Mouse (Mus musculus) lung, embryonic 15.5 days (tissue): ENCODE data around the gene Vcl. TPM values are rescaled to one million over a fixed set of nuclear protein-coding genes. Genes with fewer than 3 reads are reported as not detected.

ENCODE experiments used
- ATAC-seq: fragments of 200-750 bp; cut with Nextera tagmentation; 2 replicates; pipeline ENCODE4 v1.8.0; 2017; ENCODE audit warnings: moderate number of reproducible peaks, borderline replicate concordance; ENCODE audit not compliant: low FRiP score, low TSS enrichment; ENCODE audit errors: extremely low read depth
- H3K27ac ChIP-seq: fragments of 300-500 bp; sonication (generic); 2 replicates; pipeline ENCODE4 v1.5.1; 2015; ENCODE audit warnings: moderate library complexity, mild to moderate bottlenecking, inconsistent platforms
- H3K27me3 ChIP-seq: fragments of 300-500 bp; sonication (generic); 2 replicates; pipeline ENCODE4 v1.6.1; 2015; ENCODE audit warnings: inconsistent platforms
- H3K36me3 ChIP-seq: fragments of 300-500 bp; sonication (generic); 2 replicates; pipeline ENCODE4 v1.6.1; 2015; ENCODE audit warnings: inconsistent platforms
- H3K4me1 ChIP-seq: fragments of 300-500 bp; sonication (generic); 2 replicates; pipeline ENCODE4 v1.6.1; 2015; ENCODE audit warnings: inconsistent platforms
- H3K4me2 ChIP-seq: fragments of 300-500 bp; sonication (generic); 2 replicates; pipeline ENCODE4 v1.6.1; 2015; ENCODE audit warnings: inconsistent platforms, mild to moderate bottlenecking, moderate library complexity
- H3K4me3 ChIP-seq: fragments of 300-500 bp; sonication (generic); 2 replicates; pipeline ENCODE4 v1.5.1; 2015; ENCODE audit warnings: mild to moderate bottlenecking, inconsistent platforms
- H3K9ac ChIP-seq: fragments of 300-500 bp; sonication (generic); 2 replicates; pipeline ENCODE4 v1.6.1; 2015; ENCODE audit warnings: inconsistent platforms
- H3K9me3 ChIP-seq: fragments of 300-500 bp; sonication (generic); 2 replicates; pipeline ENCODE4 v1.6.1; 2016; ENCODE audit warnings: inconsistent platforms
- WGBS: fragments of 180-500 bp; shearing (Covaris S2); methylation state at CpG from one replicate; pipeline ENCODE4 v1.1.7; 2015; 5-methylcytosine and 5-hydroxymethylcytosine counted together
- polyA plus RNA-seq: library from polyadenylated mRNA; unstranded; fragments of >200 nt; fragmentation: Nextera tagmentation; extraction: Ambion mirVana; gene quantifications from 2 replicates; pipeline ENCODE4 v1.2.1, GENCODE M21; 2015

The Vcl gene
- polyA plus RNA-seq, 1 experiment from 2014 or later, result 62.7 TPM

DNA sequence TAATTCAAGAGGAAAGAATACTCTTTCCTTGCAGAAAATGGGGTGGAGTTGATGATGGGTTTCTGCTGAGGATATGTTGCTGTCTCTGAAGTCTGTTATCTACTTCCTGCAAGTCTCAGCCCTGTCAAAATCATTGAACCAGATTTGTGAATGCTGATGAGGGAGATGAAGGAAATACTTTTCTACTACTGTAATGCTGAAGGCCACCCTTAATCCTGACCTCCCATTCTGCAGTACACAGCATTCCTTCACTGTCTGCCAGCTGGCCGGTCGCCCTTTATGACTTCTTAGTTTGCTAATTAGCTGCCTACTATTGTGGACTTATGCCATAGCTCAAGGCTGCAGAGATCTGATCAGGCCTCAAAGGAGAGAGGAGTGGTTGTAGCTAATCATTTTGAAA lies 54.6 kb downstream of the Vcl start:
- peak; percentile 59; the same call in 1 of the 2 replicates for ATAC-seq
- H3K36me3 ChIP-seq, result peaks cover 21% of the 10 kb centered on the region; the same call in 1 of the 2 replicates

DNA sequence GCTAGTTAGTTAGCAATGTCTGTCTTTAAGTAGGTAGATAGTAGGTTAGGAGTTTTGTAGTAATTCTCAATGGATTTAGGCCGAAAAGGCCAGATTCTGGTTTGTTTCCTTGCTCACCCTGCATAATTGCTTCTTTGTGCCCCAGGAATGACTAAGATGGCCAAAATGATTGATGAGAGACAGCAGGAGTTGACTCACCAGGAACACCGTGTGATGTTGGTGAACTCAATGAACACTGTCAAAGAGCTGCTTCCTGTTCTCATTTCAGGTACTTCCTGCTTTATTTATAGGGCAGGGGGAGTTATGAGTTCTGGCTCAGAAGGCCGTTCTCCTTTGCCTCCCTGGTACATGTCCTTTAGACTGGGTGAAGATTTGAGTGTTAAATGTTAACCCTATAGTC lies 56.3 kb downstream of the Vcl start:
- Histone ChIP-seq H3K9me3 (no peaks in the 10 kb centered on the region), H3K27me3 (no peaks in the 10 kb centered on the region), H3K4me1 (peaks cover 6% of the 10 kb centered on the region; the same call in 1 of the 2 replicates), H3K27ac (no peak overlapping the region), H3K4me3 (no peak overlapping the region), H3K9ac (no peak overlapping the region), H3K4me2 (no peak overlapping the region), H3K36me3 (peaks cover 21% of the 10 kb centered on the region; the same call in 1 of the 2 replicates)
- ATAC-seq, result no peak
- 40% methylated on average over 3 of the region's 3 CpGs for WGBS

More for the DNA sequence above, 54.6 kb downstream of the Vcl start:
- Histone ChIP-seq H3K27ac (peak overlapping the region; percentile 33; the same call in 1 of the 2 replicates), H3K9ac (no peak overlapping the region), H3K4me2 (no peak overlapping the region), H3K4me3 (no peak overlapping the region), H3K27me3 (no peaks in the 10 kb centered on the region), H3K9me3 (no peaks in the 10 kb centered on the region), H3K4me1 (peaks cover 6% of the 10 kb centered on the region; the same call in 1 of the 2 replicates)
- 37% methylated on average over 2 of the region's 2 CpGs for WGBS

DNA sequence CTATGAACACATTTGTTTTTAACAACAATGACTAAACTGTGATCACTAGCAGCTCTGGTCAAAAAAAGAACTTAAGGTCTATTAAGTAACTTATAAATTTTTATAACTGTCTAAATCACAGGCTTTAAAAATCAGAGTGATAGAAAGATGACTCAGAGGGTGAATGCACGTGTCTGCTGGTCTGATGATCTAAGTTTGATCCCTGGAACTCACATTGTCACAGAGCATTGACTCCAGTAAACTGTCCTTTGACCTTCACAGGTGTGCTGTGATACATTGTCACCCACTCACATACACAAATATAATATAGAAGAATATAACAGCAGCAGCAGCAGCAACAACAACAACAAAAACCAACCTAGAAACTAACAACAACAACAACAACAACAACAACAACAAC lies 62.3 kb downstream of the Vcl start:
- Histone ChIP-seq H3K4me2 (no peak overlapping the region), H3K27ac (no peak overlapping the region), H3K9me3 (no peaks in the 10 kb centered on the region), H3K27me3 (no peaks in the 10 kb centered on the region), H3K36me3 (peaks cover 19% of the 10 kb centered on the region), H3K4me1 (peaks cover 12% of the 10 kb centered on the region; the same call in 1 of the 2 replicates), H3K9ac (no peak overlapping the region), H3K4me3 (no peak overlapping the region)
- no peak for ATAC-seq
- 62% methylated on average over 1 of the region's 1 CpGs for WGBS

DNA sequence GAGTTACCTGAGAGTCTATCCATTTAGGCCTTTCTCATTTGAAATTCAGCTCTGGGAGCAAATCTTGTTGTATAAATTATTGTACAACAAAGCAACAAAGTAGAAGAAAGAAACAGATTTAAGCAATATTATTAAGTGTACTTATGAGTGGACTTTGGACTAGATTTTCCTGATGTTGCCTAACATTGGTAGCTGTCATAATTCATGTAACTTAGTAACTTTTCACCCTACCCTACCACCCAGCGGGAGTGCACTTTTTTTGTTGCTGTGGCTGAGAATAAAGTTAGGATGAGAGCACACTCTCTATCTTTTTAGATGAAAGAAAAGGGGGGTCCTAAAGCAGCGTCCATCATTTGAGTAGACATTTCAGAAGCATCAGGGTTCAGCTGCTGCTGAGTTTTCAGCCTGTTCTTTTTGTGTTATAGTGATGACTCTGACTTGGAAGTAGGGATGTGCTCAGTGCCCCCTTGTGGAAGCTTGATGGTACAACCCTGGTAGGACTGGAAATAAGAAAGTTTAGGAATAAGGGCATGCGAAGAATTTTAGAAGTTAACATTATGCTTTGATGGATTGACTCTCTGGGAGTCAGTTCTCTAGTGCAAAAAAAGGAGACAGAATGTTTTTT lies 64.0 kb downstream of the Vcl start:
- peak; percentile 40; the same call in 1 of the 2 replicates for ATAC-seq
- no peak overlapping the region for H3K4me2 ChIP-seq
- H3K27me3 ChIP-seq, result no peaks in the 10 kb centered on the region
- 38% methylated on average over 3 of the region's 3 CpGs for whole genome bisulfite sequencing
- H3K27ac ChIP-seq, result peak overlapping the region; percentile 71
- no peak overlapping the region for H3K9ac ChIP-seq
- no peaks in the 10 kb centered on the region for H3K9me3 ChIP-seq
- no peak overlapping the region for H3K4me3 ChIP-seq
- peaks cover 10% of the 10 kb centered on the region for H3K36me3 ChIP-seq
- H3K4me1 ChIP-seq, result peaks cover 21% of the 10 kb centered on the region; the same call in 1 of the 2 replicates

DNA sequence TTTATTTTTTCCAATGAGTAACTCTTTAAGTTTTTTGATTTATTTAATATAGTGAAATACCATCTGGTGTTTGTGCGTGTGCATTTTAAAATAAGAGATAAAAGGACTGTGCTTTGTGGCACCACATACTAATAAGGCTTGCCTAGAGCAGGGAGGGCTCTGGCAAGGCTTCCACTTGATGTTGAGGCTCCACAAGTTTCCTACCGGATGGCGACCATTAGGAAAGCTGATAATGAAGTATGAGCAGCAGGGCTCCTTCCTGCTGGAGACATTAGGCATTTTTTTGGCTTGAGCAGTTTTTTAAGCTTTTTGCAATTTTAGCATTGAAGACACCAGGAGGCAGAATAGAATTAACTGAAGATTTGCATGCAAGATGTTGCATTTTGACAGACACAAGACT lies 65.3 kb downstream of the Vcl start:
- peaks cover 10% of the 10 kb centered on the region for H3K36me3 ChIP-seq
- H3K27me3 ChIP-seq, result no peaks in the 10 kb centered on the region
- 48% methylated on average over 3 of the region's 3 CpGs for WGBS
- no peak overlapping the region for H3K4me2 ChIP-seq
- no peaks in the 10 kb centered on the region for H3K9me3 ChIP-seq
- ATAC-seq, result peak; percentile 84
- peaks cover 21% of the 10 kb centered on the region; the same call in 1 of the 2 replicates for H3K4me1 ChIP-seq
- no peak overlapping the region for H3K9ac ChIP-seq
- no peak overlapping the region for H3K4me3 ChIP-seq
- peak overlapping the region; percentile 71; the same call in 1 of the 2 replicates for H3K27ac ChIP-seq

DNA sequence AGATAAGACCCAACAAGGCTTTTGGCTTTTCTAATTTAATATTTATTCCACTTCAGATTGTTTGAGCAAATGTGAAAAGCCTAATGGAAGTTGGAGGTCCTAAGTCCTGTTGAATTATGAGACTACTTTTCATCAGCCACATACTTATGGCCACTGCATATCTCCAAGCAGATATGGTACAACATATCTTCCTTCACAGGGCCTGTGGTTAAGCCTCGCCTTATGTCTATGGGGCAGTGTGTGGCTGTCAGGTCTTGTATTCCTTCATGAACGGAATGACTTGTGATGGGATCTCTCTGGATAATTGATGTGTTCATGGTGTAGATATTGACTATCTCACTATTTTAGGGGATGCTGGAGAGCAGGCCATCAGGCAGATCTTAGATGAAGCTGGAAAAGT lies 66.3 kb downstream of the Vcl start:
- no peak for ATAC-seq
- 82% methylated on average over 2 of the region's 2 CpGs for WGBS
- H3K36me3 ChIP-seq, result peaks cover 10% of the 10 kb centered on the region

DNA sequence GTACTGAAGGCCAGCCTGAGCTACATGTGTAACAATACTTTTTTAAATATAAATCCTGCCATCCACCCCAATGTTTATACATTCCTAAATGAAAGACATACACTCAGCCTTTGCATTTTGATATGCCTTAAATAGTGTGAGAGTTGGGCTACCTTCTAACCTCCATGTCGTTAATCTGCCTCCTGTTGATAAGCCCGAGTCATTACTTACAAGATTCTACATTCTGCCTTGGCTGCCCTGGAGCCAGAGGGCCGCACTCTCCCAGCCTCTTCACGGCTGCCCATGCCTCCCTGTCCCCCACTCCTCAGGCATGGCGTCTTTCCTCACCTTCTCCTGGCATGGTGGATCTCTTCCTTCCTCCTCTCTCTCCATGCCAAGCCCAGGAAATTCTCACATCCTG lies 67.2 kb downstream of the Vcl start:
- Histone ChIP-seq H3K4me1 (peaks cover 21% of the 10 kb centered on the region; the same call in 1 of the 2 replicates), H3K4me2 (no peak overlapping the region), H3K9ac (no peak overlapping the region), H3K4me3 (no peak overlapping the region), H3K27me3 (no peaks in the 10 kb centered on the region), H3K27ac (peak overlapping the region; percentile 0; the same call in 1 of the 2 replicates), H3K36me3 (peaks cover 14% of the 10 kb centered on the region), H3K9me3 (no peaks in the 10 kb centered on the region)
- ATAC-seq, result no peak
- WGBS, result 58% methylated on average over 5 of the region's 5 CpGs

More for the DNA sequence above, 66.3 kb downstream of the Vcl start:
- H3K9ac ChIP-seq, result no peak overlapping the region
- no peak overlapping the region for H3K27ac ChIP-seq
- H3K4me2 ChIP-seq, result no peak overlapping the region
- no peak overlapping the region for H3K4me3 ChIP-seq
- peaks cover 21% of the 10 kb centered on the region; the same call in 1 of the 2 replicates for H3K4me1 ChIP-seq
- no peaks in the 10 kb centered on the region for H3K9me3 ChIP-seq
- H3K27me3 ChIP-seq, result no peaks in the 10 kb centered on the region

DNA sequence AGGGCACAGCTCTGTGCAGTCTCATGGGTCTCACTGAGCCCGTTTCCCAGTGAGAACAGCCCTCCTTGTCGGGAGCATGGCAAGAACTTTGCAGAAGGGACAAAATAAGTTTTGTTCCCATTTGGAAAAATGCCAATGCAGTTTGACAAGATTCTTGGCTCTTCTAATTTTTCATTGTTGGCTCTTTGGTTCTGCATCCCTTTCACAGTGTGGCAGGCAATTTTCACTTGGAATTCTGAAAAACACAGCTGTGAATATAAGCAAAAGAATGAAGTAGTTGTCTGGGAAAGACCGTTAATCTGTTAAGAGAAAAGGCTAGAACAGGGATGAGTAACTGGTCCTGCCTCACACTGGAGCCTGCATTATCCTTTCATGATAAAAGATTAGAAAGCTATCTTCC lies 68.3 kb downstream of the Vcl start:
- Histone ChIP-seq H3K9me3 (no peaks in the 10 kb centered on the region), H3K4me2 (no peak overlapping the region), H3K36me3 (peaks cover 4% of the 10 kb centered on the region; the same call in 1 of the 2 replicates), H3K27me3 (no peaks in the 10 kb centered on the region), H3K9ac (no peak overlapping the region), H3K27ac (no peak overlapping the region), H3K4me1 (peaks cover 21% of the 10 kb centered on the region; the same call in 1 of the 2 replicates), H3K4me3 (no peak overlapping the region)
- WGBS, result 40% methylated on average over 3 of the region's 3 CpGs
- ATAC-seq, result no peak

DNA sequence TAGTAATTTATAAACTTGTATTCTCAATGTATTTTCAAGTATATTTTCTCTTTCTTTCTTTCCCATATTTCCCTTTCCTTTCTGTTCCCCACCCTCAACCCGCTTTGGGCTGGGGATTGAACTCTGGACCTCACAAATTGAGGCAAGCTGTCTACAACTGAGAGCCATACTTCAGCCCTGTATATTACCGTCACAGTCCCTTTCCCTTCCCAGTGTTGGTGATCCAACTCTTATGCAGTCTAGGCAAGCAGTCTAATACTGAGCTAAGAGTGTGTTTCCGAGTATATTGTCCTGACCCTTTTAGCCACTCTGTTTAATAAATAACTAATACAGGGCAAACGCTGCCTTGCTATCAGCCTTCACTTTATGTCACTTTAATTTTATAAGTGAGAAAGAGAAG lies 70.4 kb downstream of the Vcl start:
- Histone ChIP-seq H3K27ac (no peak overlapping the region), H3K4me2 (no peak overlapping the region), H3K4me3 (no peak overlapping the region), H3K9ac (no peak overlapping the region), H3K9me3 (no peaks in the 10 kb centered on the region), H3K36me3 (peaks cover 11% of the 10 kb centered on the region), H3K4me1 (peaks cover 13% of the 10 kb centered on the region; the same call in 1 of the 2 replicates), H3K27me3 (no peaks in the 10 kb centered on the region)
- no peak for ATAC-seq
- 62% methylated on average over 4 of the region's 4 CpGs for WGBS

DNA sequence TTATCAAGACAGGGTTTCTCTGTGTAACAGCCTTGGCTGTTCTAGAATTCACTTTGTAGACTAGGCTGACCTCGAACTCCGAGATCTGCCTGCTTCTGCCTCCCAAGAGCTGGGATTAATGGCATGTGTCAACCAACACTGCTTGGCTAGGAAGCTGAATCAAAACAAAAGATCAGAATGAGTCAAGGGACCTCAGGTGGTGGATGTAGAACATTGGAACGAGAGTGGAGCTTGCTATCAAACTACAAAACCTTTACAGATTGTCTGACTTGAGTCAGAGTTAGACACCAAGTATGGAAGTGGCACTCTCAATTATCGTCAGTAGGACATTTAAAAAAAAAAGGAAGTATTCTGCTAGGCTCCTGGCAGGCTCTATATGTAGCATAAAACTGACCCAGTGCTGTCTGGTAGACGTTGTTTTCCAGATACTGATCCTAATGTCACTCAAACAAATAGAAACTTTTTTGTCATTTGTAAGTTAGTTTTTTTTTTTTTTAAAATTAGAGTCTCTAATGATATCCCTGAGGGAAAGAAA lies 84.7 kb downstream of the Vcl start:
- peaks cover 60% of the 10 kb centered on the region for H3K36me3 ChIP-seq
- 82% methylated on average over 5 of the region's 5 CpGs for WGBS
- no peak for ATAC-seq

DNA sequence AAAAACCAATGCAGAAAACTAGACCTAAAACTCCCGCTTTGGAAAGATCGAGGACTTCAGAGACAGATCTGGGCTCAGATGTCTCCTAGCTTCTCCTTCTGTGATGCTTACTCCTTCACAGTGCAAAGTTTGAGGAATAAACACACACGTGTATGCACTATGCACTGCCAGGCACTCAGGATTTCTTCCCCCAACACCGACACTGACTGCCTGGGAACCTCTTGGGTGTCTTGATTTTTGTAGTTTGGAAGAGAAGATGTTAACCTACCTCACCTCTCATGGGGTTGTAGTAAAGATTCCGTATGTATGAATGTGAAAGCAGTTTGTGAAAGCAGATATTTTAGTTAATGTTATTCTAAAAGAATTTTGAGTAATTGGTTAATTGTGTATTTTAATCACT lies 88.7 kb downstream of the Vcl start:
- H3K4me3 ChIP-seq, result no peak overlapping the region
- H3K9me3 ChIP-seq, result no peaks in the 10 kb centered on the region
- H3K27ac ChIP-seq, result no peak overlapping the region
- H3K9ac ChIP-seq, result no peak overlapping the region
- WGBS, result 88% methylated on average over 5 of the region's 5 CpGs
- no peak for ATAC-seq
- H3K4me2 ChIP-seq, result no peak overlapping the region
- no peaks in the 10 kb centered on the region for H3K4me1 ChIP-seq
- H3K27me3 ChIP-seq, result no peaks in the 10 kb centered on the region
- H3K36me3 ChIP-seq, result peaks cover 71% of the 10 kb centered on the region

More for the DNA sequence above, 84.7 kb downstream of the Vcl start:
- Histone ChIP-seq H3K27me3 (no peaks in the 10 kb centered on the region), H3K9ac (no peak overlapping the region), H3K27ac (no peak overlapping the region), H3K4me3 (no peak overlapping the region), H3K9me3 (no peaks in the 10 kb centered on the region), H3K4me2 (no peak overlapping the region), H3K4me1 (no peaks in the 10 kb centered on the region)

DNA sequence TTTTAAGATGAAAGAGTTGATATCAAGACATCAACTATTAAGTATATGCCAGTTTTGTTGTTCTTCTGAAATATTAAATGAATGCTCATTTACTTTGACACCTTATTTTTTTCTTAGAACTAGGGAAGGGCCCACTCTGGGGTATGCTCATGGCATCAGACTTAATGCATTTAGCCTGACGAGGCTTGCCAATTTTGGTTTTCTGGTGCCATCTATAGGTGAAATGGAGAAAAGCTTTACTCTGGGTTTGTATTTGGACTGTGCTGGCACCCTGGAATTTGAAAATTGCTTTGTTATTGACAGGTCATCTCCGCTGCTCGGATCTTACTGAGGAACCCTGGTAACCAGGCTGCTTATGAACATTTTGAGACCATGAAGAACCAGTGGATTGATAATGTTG lies 89.8 kb downstream of the Vcl start:
- Histone ChIP-seq H3K27ac (no peak overlapping the region), H3K9me3 (no peaks in the 10 kb centered on the region), H3K4me2 (no peak overlapping the region), H3K9ac (no peak overlapping the region), H3K27me3 (no peaks in the 10 kb centered on the region), H3K4me1 (no peaks in the 10 kb centered on the region), H3K4me3 (no peak overlapping the region), H3K36me3 (peaks cover 66% of the 10 kb centered on the region)
- ATAC-seq, result peak; percentile 67; the same call in 1 of the 2 replicates
- WGBS, result 36% methylated on average over 3 of the region's 3 CpGs
